Mouse (Mus musculus) ES-Bruce4 (cell line): Measurements from ENCODE around the gene Slc2a6.

Experiments used
- CTCF ChIP-seq: IDR thresholded peaks from one replicate; pipeline ENCODE4 v1.8.1; 2011; ENCODE audit warnings: low read depth, low read length
- EP300 ChIP-seq: IDR thresholded peaks from 2 replicates; pipeline ENCODE4 v1.6.1; 2011; ENCODE audit warnings: low read depth, low read length; ENCODE audit not compliant: insufficient read depth
- POLR2A ChIP-seq: IDR thresholded peaks from one replicate; pipeline ENCODE4 v1.8.1; 2011; ENCODE audit warnings: low read length; ENCODE audit not compliant: insufficient read depth

DNA sequence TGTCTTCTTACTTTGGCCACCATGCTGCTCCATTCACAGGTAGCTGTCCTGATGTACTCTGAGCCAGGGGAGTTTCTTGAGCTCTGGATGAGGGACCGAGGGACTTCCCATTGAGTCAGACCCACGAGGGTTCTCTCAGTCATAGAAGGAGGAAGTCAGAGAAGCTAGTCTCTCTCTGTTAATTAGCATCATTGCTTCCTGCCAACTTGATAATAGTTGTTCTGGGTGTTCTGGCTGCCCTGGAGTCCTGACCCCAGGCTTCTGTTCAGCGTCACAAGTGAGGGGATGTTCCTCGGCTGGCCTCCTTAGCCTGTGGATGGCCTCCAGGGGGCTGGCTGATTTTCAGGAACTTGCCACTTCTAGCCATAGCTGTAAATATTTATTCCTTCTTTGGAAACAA is 53.8 kb downstream of the Slc2a6 start:
- no peak for TF ChIP-seq CTCF
- no peak for TF ChIP-seq POLR2A
- no peak for TF ChIP-seq EP300
